Mouse (Mus musculus): ENCODE results near the gene Fam57b.

DNA sequence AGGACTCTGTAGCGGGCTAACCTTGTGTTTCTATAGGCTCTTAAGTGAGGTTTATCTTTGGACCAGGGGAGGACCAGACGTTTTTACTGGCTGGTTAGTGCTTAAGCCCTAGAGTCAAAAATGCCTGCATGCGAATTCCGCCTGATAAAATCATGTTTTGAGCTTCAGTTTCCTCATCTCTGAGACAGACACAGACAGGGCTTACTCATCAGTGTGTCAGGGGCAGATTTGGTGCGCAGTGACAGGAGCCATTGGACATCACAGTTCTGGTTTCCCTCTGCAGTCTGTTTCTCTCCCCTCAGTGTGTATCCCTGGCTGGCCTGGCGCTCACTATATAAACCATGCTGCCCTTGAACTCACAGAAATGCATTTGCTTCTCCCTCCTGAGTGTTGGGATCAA is 5.7 kb downstream of the Fam57b start:
- TF ChIP-seq CTCF (IDR thresholded peaks at IDR 0.05) (no peak), EP300 (IDR thresholded peaks at IDR 0.05) (no peak)

Measured in lung, postnatal 0 days (tissue).